Mouse (Mus musculus) thymus, postnatal 25 days (tissue): ENCODE results near the gene Tdp1.

ENCODE experiments used
- DNase-seq: peaks from one replicate; pipeline ENCODE4 v3.0.0; 2022

The Tdp1 gene

GRCm38 (mm10) chr12:100001246-100001645, 116.9 kb downstream of the Tdp1 start:
- DNase-seq: no peak

GRCm38 (mm10) chr12:100001910-100002309, 117.6 kb downstream of the Tdp1 start:
- DNase-seq: no peak

- DNase-seq: no peak
Observed at GRCm38 (mm10) chr12:100002914-100003587, 118.7 kb downstream of the Tdp1 start.
